Mouse (Mus musculus): ENCODE data around the gene Pim1.

DNA sequence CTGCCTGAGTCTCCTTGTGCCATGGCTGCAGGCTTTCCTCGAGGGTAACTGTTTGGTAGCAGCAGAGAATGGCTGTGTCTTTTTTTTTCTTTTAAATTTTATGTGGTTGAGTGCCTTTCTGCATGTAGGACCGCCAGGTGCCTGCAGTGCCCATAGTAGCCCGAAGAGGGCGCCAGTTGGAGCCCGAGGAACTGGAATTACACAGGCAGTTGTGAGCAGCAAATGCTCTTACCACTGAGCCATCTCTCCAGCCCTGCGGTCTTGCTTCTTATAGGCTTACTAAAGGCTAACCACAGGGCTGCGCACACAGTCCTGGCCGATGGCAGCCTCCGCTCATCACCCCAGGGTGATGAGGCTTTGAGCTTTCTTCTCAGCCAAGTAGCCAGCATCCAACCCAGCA is 40.7 kb downstream of the Pim1 start:
- TF ChIP-seq CTCF (IDR thresholded peaks at IDR 0.05; ENCODE audit: insufficient read depth, low read length) (no peak), POLR2A (IDR thresholded peaks at IDR 0.05; ENCODE audit: borderline replicate concordance, extremely low read depth, low read depth, low read length) (no peak)

Data from lung, adult 2 months (tissue).